Mouse (Mus musculus) mouse embryonic stem cell (cell line): ENCODE results near the gene Meaf6.

ENCODE experiments used
- in situ Hi-C, 2 experiments: fragments of 300-500 bp; cut with MboI; formaldehyde crosslinking; loops; 1 replicate in 1 of 2; 3 replicates in 1 of 2; pipeline ENCODE4 v1.14.3; 2019 to 2020; ENCODE audit warnings: low sequenced_read_pairs in 2 of 2, low pct_unique_long_range_greater_than_20kb in 1 of 2, mixed read lengths in 1 of 2; ENCODE audit not compliant: unreplicated experiment in 1 of 2

Gene Meaf6

GRCm38 (mm10) chr4:125084403-125085345, at the start of gene Meaf6:
TSS of gene Meaf6 (plus strand) at chr4:125085134.
- in situ Hi-C loops: no loop called here

GRCm38 (mm10) chr4:125044454-125044853, 40.5 kb upstream of the Meaf6 start:
- in situ Hi-C loops: no loop called here

GRCm38 (mm10) chr4:125055385-125055784, 29.5 kb upstream of the Meaf6 start:
- in situ Hi-C loops: loop anchor here (5.0 to 10.0 kb wide), 2 partner anchors 111 to 113 kb away; no protein-coding TSS in a partner anchor

GRCm38 (mm10) chr4:125056476-125056875, 28.5 kb upstream of the Meaf6 start:
- in situ Hi-C loops: loop anchor here (5.0 to 10.0 kb wide), 2 partner anchors 112 to 114 kb away; no protein-coding TSS in a partner anchor

GRCm38 (mm10) chr4:125057273-125057672, 27.7 kb upstream of the Meaf6 start:
- in situ Hi-C loops: loop anchor here (5.0 to 10.0 kb wide), 2 partner anchors 112 to 115 kb away; no protein-coding TSS in a partner anchor

GRCm38 (mm10) chr4:125058033-125058432, 26.9 kb upstream of the Meaf6 start:
- in situ Hi-C loops: loop anchor here (5.0 to 10.0 kb wide), 2 partner anchors 113 to 116 kb away; no protein-coding TSS in a partner anchor

GRCm38 (mm10) chr4:125059025-125059424, 25.9 kb upstream of the Meaf6 start:
- in situ Hi-C loops: loop anchor here (5.0 to 10.0 kb wide), 2 partner anchors 114 to 117 kb away; no protein-coding TSS in a partner anchor

GRCm38 (mm10) chr4:125063829-125064228, 21.1 kb upstream of the Meaf6 start:
- in situ Hi-C loops: no loop called here

- in situ Hi-C loops: no loop called here
Observed at GRCm38 (mm10) chr4:125065517-125066307, 19.2 kb upstream of the Meaf6 start, which contains the start of gene Dnali1. TSS of gene Dnali1 (minus strand) at chr4:125065703.

GRCm38 (mm10) chr4:125066490-125067370, 18.2 kb upstream of the Meaf6 start, which contains the start of gene Snip1:
TSS of gene Snip1 (plus strand) at chr4:125066672.
- in situ Hi-C loops: no loop called here

GRCm38 (mm10) chr4:125077700-125078099, 7.2 kb upstream of the Meaf6 start:
- in situ Hi-C loops: no loop called here

- in situ Hi-C loops: no loop called here
Observed at GRCm38 (mm10) chr4:125078698-125079097, 6.2 kb upstream of the Meaf6 start.

- in situ Hi-C loops: no loop called here
Observed at GRCm38 (mm10) chr4:125085346-125085841, 460 bp downstream of the Meaf6 start.

- in situ Hi-C loops: no loop called here
Observed at GRCm38 (mm10) chr4:125093031-125093430, 8.1 kb downstream of the Meaf6 start.

GRCm38 (mm10) chr4:125096066-125096465, 11.1 kb downstream of the Meaf6 start:
- in situ Hi-C loops: no loop called here

- in situ Hi-C loops: no loop called here
Observed at GRCm38 (mm10) chr4:125097412-125097811, 12.5 kb downstream of the Meaf6 start.

GRCm38 (mm10) chr4:125099458-125099857, 14.5 kb downstream of the Meaf6 start:
- in situ Hi-C loops: no loop called here

GRCm38 (mm10) chr4:125101334-125101733, 16.4 kb downstream of the Meaf6 start:
- in situ Hi-C loops: no loop called here
